Comparison of ENCODE assay signal across 7 mouse cellular contexts in the genomic region with DNA sequence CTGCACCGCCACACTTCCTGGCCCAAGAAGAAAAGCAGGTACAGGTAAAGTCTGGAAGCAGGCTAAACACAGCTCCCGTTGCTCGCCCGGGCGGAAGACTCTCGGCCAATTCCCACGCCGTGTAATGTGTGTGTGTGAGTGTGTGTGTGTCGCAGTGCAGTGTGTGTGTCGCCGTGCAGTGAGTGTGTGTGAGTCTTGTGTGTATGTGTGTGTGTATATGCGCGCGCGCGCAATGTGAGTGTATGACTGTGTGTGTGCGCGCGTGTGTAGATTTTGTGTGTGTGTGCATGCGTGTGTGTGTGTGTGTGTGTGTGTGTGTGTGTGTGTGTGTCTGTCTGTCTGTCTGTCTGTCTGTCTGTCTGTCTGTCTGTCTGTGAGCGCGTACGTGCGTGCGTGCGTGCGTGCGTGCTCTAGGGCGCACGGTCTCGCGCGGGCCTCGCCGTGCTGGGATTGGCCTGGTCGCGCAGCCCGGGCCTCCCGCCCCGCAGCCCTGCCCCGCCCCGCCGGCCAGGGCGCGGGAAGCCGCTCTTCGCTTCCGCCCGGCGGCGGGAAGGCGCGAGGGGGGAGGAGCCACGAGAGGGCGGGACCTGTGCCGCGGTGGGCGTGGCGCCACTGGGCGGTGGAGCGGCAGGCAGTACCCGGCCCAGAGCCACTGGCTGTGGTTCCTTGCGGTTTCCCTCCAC.
DNase-seq lines count a peak whose midpoint lies in the region; ATAC-seq and TF ChIP-seq lines count a peak whose summit lies in the region.

No protein-coding gene starts in this region.

- no peaks in the 10 kb centered on the region for H3K36me3 ChIP-seq in embryonic facial prominence, embryonic 11.5 days (replicated peaks; ENCODE audit: control insufficient read depth, insufficient read depth, low read depth, low read length)
- peaks cover 6% of the 10 kb centered on the region; the same call in 1 of the 2 replicates for H3K36me3 ChIP-seq in heart, adult 2 months (ENCODE audit: control insufficient read depth, insufficient read depth, low read length)
- H3K36me3 ChIP-seq in limb, embryonic 14.5 days (ENCODE audit: control insufficient read depth, insufficient read depth, low read length), result no peaks in the 10 kb centered on the region
- H3K36me3 ChIP-seq in midbrain, embryonic 16.5 days (ENCODE audit: control insufficient read depth, insufficient read depth, low read length), result no peaks in the 10 kb centered on the region

- intact Hi-C loops in heart, adult 2 months (cut with DNase I), result no loop called here

- H3K27me3 ChIP-seq in embryonic facial prominence, embryonic 11.5 days (ENCODE audit: control insufficient read depth, insufficient read depth, low read length), result no peaks in the 10 kb centered on the region
- no peaks in the 10 kb centered on the region for H3K27me3 ChIP-seq in heart, adult 2 months (ENCODE audit: control insufficient read depth, insufficient read depth, low read length)
- H3K27me3 ChIP-seq in limb, embryonic 14.5 days (ENCODE audit: control insufficient read depth, insufficient read depth, low read length), result no peaks in the 10 kb centered on the region
- no peaks in the 10 kb centered on the region for H3K27me3 ChIP-seq in midbrain, embryonic 16.5 days (ENCODE audit: control insufficient read depth, insufficient read depth, low read depth, low read length)

- H3K9me3 ChIP-seq in embryonic facial prominence, embryonic 11.5 days (replicated peaks; ENCODE audit: control insufficient read depth, low read length), result no peaks in the 10 kb centered on the region
- H3K9me3 ChIP-seq in limb, embryonic 14.5 days (ENCODE audit: control insufficient read depth, low read length), result no peaks in the 10 kb centered on the region
- H3K9me3 ChIP-seq in midbrain, embryonic 16.5 days (replicated peaks; ENCODE audit: control insufficient read depth, low read length, poor library complexity, severe bottlenecking), result no peaks in the 10 kb centered on the region

- 0 out of 2 replicates have a peak, but pooled peaks cover 2% of the 10 kb centered on the region for H3K4me1 ChIP-seq in bone marrow macrophage, adult 2 months (ENCODE audit: control insufficient read depth, insufficient read depth, low read length)
- H3K4me1 ChIP-seq in embryonic facial prominence, embryonic 11.5 days (ENCODE audit: control insufficient read depth, insufficient read depth, low read length), result peaks cover 6% of the 10 kb centered on the region; the same call in 1 of the 2 replicates
- peaks cover 6% of the 10 kb centered on the region for H3K4me1 ChIP-seq in heart, adult 2 months (ENCODE audit: control insufficient read depth, insufficient read depth, low read length)
- H3K4me1 ChIP-seq in limb, embryonic 14.5 days (ENCODE audit: control insufficient read depth, insufficient read depth, low read length), result peaks cover 42% of the 10 kb centered on the region
- H3K4me1 ChIP-seq in midbrain, embryonic 16.5 days (ENCODE audit: control insufficient read depth, insufficient read depth, low read length), result peaks cover 10% of the 10 kb centered on the region

- no peaks in the 10 kb centered on the region for H3K79me2 ChIP-seq in heart, adult 2 months (replicated peaks; ENCODE audit: control insufficient read depth, insufficient read depth, low read length)

- 0% methylated on average over 57 of the region's 63 CpGs for WGBS in embryonic facial prominence, embryonic 11.5 days
- under 1% methylated on average over 63 of the region's 63 CpGs for WGBS in heart, adult 2 months
- 2% methylated on average over 29 of the region's 63 CpGs for WGBS in limb, embryonic 14.5 days
- under 1% methylated on average over 57 of the region's 63 CpGs for WGBS in midbrain, embryonic 16.5 days

- H3K4me3 ChIP-seq in bone marrow macrophage, adult 2 months (ENCODE audit: insufficient read depth, low read length), result peak overlapping the region; percentile 8
- peak overlapping the region; percentile 40 for H3K4me3 ChIP-seq in embryonic facial prominence, embryonic 11.5 days (ENCODE audit: low read depth, low read length)
- H3K4me3 ChIP-seq in heart, adult 2 months, result peak overlapping the region; percentile 57
- H3K4me3 ChIP-seq in limb, embryonic 14.5 days (replicated peaks; ENCODE audit: low read length), result peak overlapping the region; percentile 44
- peak overlapping the region; percentile 58 for H3K4me3 ChIP-seq in midbrain, embryonic 16.5 days (ENCODE audit: low read depth, low read length)

- peak; percentile 95 for DNase-seq in embryonic facial prominence, embryonic 11.5 days (ENCODE audit: low spot score)
- peak; percentile 98 to 100 for DNase-seq in heart, adult 2 months
- DNase-seq in kidney, adult 8-10 months, result peak; percentile 97 to 98
- peak; percentile 91 for DNase-seq in limb, embryonic 14.5 days (ENCODE audit: low spot score)
- peak; percentile 30 to 45 for DNase-seq in spleen, postnatal 14 days (ENCODE audit: low spot score in 2 of 2)

- peak; percentile 98 for ATAC-seq in embryonic facial prominence, embryonic 11.5 days (replicated peaks; ENCODE audit: insufficient number of reproducible peaks, low FRiP score, low TSS enrichment, low read depth)
- ATAC-seq in limb, embryonic 14.5 days (ENCODE audit: low FRiP score, low read depth), result peak; percentile 96
- peak; percentile 98 for ATAC-seq in midbrain, embryonic 16.5 days

- TF ChIP-seq EP300 in heart, adult 2 months (IDR thresholded peaks at IDR 0.05; ENCODE audit: insufficient read depth, low read depth, low read length), result peak; percentile 77; the same call in 1 of the 2 replicates

- H3K9ac ChIP-seq in embryonic facial prominence, embryonic 11.5 days (replicated peaks; ENCODE audit: low read length), result peak overlapping the region; percentile 75
- peak overlapping the region; percentile 75 for H3K9ac ChIP-seq in heart, adult 2 months (ENCODE audit: low read depth, low read length)
- H3K9ac ChIP-seq in limb, embryonic 14.5 days (ENCODE audit: low read depth, low read length, severe bottlenecking), result peak overlapping the region; percentile 67
- H3K9ac ChIP-seq in midbrain, embryonic 16.5 days (ENCODE audit: low read depth, low read length), result peak overlapping the region; percentile 71

- no peak for TF ChIP-seq POLR2A in bone marrow macrophage, adult 2 months (IDR thresholded peaks at IDR 0.05; ENCODE audit: borderline replicate concordance, low read depth, low read length)
- peak; percentile 69 for TF ChIP-seq POLR2A in heart, adult 2 months (IDR thresholded peaks at IDR 0.05; ENCODE audit: insufficient read depth, low read depth, low read length)
- TF ChIP-seq POLR2A in limb, embryonic 14.5 days (IDR thresholded peaks at IDR 0.05; ENCODE audit: borderline replicate concordance, extremely low read depth, insufficient read depth, insufficient read length), result 0 out of 2 replicates have a peak, but pooled peaks have one; percentile 60

- H3K4me2 ChIP-seq in embryonic facial prominence, embryonic 11.5 days (ENCODE audit: low read depth, low read length), result peak overlapping the region; percentile 89
- H3K4me2 ChIP-seq in limb, embryonic 14.5 days (replicated peaks; ENCODE audit: low read depth, low read length, severe bottlenecking), result peak overlapping the region; percentile 96
- H3K4me2 ChIP-seq in midbrain, embryonic 16.5 days (ENCODE audit: low read length), result peak overlapping the region; percentile 62

- TF ChIP-seq CTCF in bone marrow macrophage, adult 2 months (IDR thresholded peaks at IDR 0.05; ENCODE audit: low read depth, low read length), result no peak
- TF ChIP-seq CTCF in heart, adult 2 months (IDR thresholded peaks at IDR 0.05), result peak; percentile 32

- H3K27ac ChIP-seq in bone marrow macrophage, adult 2 months (ENCODE audit: insufficient read depth, low read depth, low read length), result no peak overlapping the region
- 0 out of 2 replicates have a peak overlapping the region, but pooled peaks have one; percentile 56 for H3K27ac ChIP-seq in embryonic facial prominence, embryonic 11.5 days (replicated peaks; ENCODE audit: low read depth, low read length)
- peak overlapping the region; percentile 100 for H3K27ac ChIP-seq in heart, adult 2 months
- H3K27ac ChIP-seq in limb, embryonic 14.5 days (replicated peaks; ENCODE audit: low read depth, low read length), result peak overlapping the region; percentile 91
- peak overlapping the region; percentile 67 for H3K27ac ChIP-seq in midbrain, embryonic 16.5 days (ENCODE audit: low read length)

Comparison
In these comparisons a context has a peak if more than half of its experiments do, and no peak if none do; other contexts are left out.
1. H3K4me3 ChIP-seq: peak in every context shown above with its lines; median percentile 58 in midbrain, embryonic 16.5 days; 57 in heart, adult 2 months; 44 in limb, embryonic 14.5 days; 40 in embryonic facial prominence, embryonic 11.5 days; 8 in bone marrow macrophage, adult 2 months.
2. DNase-seq: peak in every context shown above with its lines; median percentile 99 in heart, adult 2 months; 98 in kidney, adult 8-10 months; 95 in embryonic facial prominence, embryonic 11.5 days; 91 in limb, embryonic 14.5 days; 38 in spleen, postnatal 14 days.